Mouse (Mus musculus) midbrain, embryonic 11.5 days (tissue): ENCODE data around the gene Dach1. TPM values are rescaled to one million over a fixed set of nuclear protein-coding genes. Genes with fewer than 3 reads are reported as not detected.

ENCODE experiments used
- ATAC-seq: fragments of 200-750 bp; cut with Nextera tagmentation; 2 replicates; pipeline ENCODE4 v1.8.0; 2017; ENCODE audit warnings: moderate TSS enrichment, moderate library complexity; ENCODE audit not compliant: low FRiP score
- DNase-seq: peaks from one replicate; pipeline ENCODE4 v3.0.0; 2015; ENCODE audit warnings: low spot score; ENCODE audit errors: missing footprints
- H3K27ac ChIP-seq: fragments of 300-500 bp; sonication (generic); 2 replicates; pipeline ENCODE4 v1.5.1; 2014; ENCODE audit warnings: low read depth, low read length
- H3K27me3 ChIP-seq: fragments of 300-500 bp; sonication (generic); 2 replicates; pipeline ENCODE4 v1.6.1; 2014; ENCODE audit warnings: mild to moderate bottlenecking, low read length, moderate library complexity, mixed read lengths; ENCODE audit not compliant: control insufficient read depth, insufficient read depth
- H3K36me3 ChIP-seq: fragments of 300-500 bp; sonication (generic); 2 replicates; pipeline ENCODE4 v1.6.1; 2014; ENCODE audit warnings: mild to moderate bottlenecking, low read length, moderate library complexity, mixed read lengths; ENCODE audit not compliant: control insufficient read depth, insufficient read depth
- H3K4me1 ChIP-seq: fragments of 300-500 bp; sonication (generic); 2 replicates; pipeline ENCODE4 v1.6.1; 2014; ENCODE audit warnings: low read length; ENCODE audit not compliant: control insufficient read depth, insufficient read depth
- H3K4me2 ChIP-seq: fragments of 300-500 bp; sonication (generic); 2 replicates; pipeline ENCODE4 v1.6.1; 2014; ENCODE audit warnings: mild to moderate bottlenecking, moderate library complexity
- H3K4me3 ChIP-seq: fragments of 300-500 bp; sonication (generic); 2 replicates; pipeline ENCODE4 v1.5.1; 2014; ENCODE audit warnings: low read depth, low read length
- H3K9ac ChIP-seq: fragments of 300-500 bp; sonication (generic); 2 replicates; pipeline ENCODE4 v1.6.1; 2014; ENCODE audit warnings: low read length
- H3K9me3 ChIP-seq: fragments of 300-500 bp; sonication (generic); 2 replicates; pipeline ENCODE4 v1.6.1; 2016; ENCODE audit warnings: low read length; ENCODE audit not compliant: control insufficient read depth
- WGBS: fragments of 180-500 bp; shearing (Covaris S2); extraction: QIAGEN DNeasy Blood & Tissue Kit; methylation state at CpG from one replicate; pipeline ENCODE4 v1.1.7; 2014; 5-methylcytosine and 5-hydroxymethylcytosine counted together
- polyA plus RNA-seq: library from polyadenylated mRNA; unstranded; fragments of >200 nt; fragmentation: Nextera tagmentation; extraction: Ambion mirVana; gene quantifications from 2 replicates; pipeline ENCODE4 v1.2.1, GENCODE M21; 2014

Gene Dach1
- polyA plus RNA-seq, 1 experiment from 2014 or later, result 24.0 TPM

GRCm38 (mm10) chr14:98087355-98087754 is 82.2 kb downstream of the Dach1 start:
- H3K27me3 ChIP-seq, result no peaks in the 10 kb centered on the region
- no peak overlapping the region for H3K4me2 ChIP-seq
- no peak overlapping the region for H3K27ac ChIP-seq
- no peaks in the 10 kb centered on the region for H3K36me3 ChIP-seq
- H3K4me1 ChIP-seq, result 0 out of 2 replicates have a peak, but pooled peaks cover 2% of the 10 kb centered on the region
- H3K9me3 ChIP-seq, result no peaks in the 10 kb centered on the region
- WGBS, result 86% methylated on average over 2 of the region's 2 CpGs
- H3K4me3 ChIP-seq, result no peak overlapping the region
- no peak for ATAC-seq
- DNase-seq, result no peak
- H3K9ac ChIP-seq, result no peak overlapping the region

- no peak overlapping the region for H3K9ac ChIP-seq
- ATAC-seq (no peak), DNase-seq (no peak)
- H3K9me3 ChIP-seq, result no peaks in the 10 kb centered on the region
- no peaks in the 10 kb centered on the region for H3K36me3 ChIP-seq
- H3K4me1 ChIP-seq, result 0 out of 2 replicates have a peak, but pooled peaks cover 2% of the 10 kb centered on the region
- no peak overlapping the region for H3K4me3 ChIP-seq
- H3K4me2 ChIP-seq, result no peak overlapping the region
- WGBS, result 88% methylated on average over 4 of the region's 4 CpGs
- no peak overlapping the region for H3K27ac ChIP-seq
- no peaks in the 10 kb centered on the region for H3K27me3 ChIP-seq
Observed at GRCm38 (mm10) chr14:98086794-98087193, 82.8 kb downstream of the Dach1 start.

- DNase-seq, result no peak
- no peak for ATAC-seq
- no peak overlapping the region for H3K27ac ChIP-seq
- H3K36me3 ChIP-seq, result no peaks in the 10 kb centered on the region
- no peak overlapping the region for H3K4me3 ChIP-seq
- H3K9ac ChIP-seq, result no peak overlapping the region
- WGBS, result 87% methylated on average over 5 of the region's 5 CpGs
- H3K9me3 ChIP-seq, result no peaks in the 10 kb centered on the region
- H3K27me3 ChIP-seq, result no peaks in the 10 kb centered on the region
- H3K4me1 ChIP-seq, result 0 out of 2 replicates have a peak, but pooled peaks cover 2% of the 10 kb centered on the region
- H3K4me2 ChIP-seq, result no peak overlapping the region
Observed at GRCm38 (mm10) chr14:98085141-98085540, 84.4 kb downstream of the Dach1 start.

GRCm38 (mm10) chr14:98084720-98085119 is 84.8 kb downstream of the Dach1 start:
- Histone ChIP-seq H3K4me1 (0 out of 2 replicates have a peak, but pooled peaks cover 2% of the 10 kb centered on the region), H3K27ac (no peak overlapping the region), H3K4me2 (no peak overlapping the region), H3K4me3 (no peak overlapping the region), H3K9ac (no peak overlapping the region), H3K9me3 (no peaks in the 10 kb centered on the region), H3K27me3 (no peaks in the 10 kb centered on the region), H3K36me3 (no peaks in the 10 kb centered on the region)
- no peak for ATAC-seq
- 85% methylated on average over 1 of the region's 1 CpGs for WGBS
- DNase-seq, result no peak

- no peak for ATAC-seq
- H3K9me3 ChIP-seq, result no peaks in the 10 kb centered on the region
- WGBS, result 16% methylated on average over 1 of the region's 1 CpGs
- H3K4me1 ChIP-seq, result peaks cover 2% of the 10 kb centered on the region; the same call in 1 of the 2 replicates
- DNase-seq, result no peak
- H3K9ac ChIP-seq, result no peak overlapping the region
- no peak overlapping the region for H3K4me3 ChIP-seq
- no peaks in the 10 kb centered on the region for H3K27me3 ChIP-seq
- H3K27ac ChIP-seq, result no peak overlapping the region
- H3K4me2 ChIP-seq, result no peak overlapping the region
- H3K36me3 ChIP-seq, result no peaks in the 10 kb centered on the region
Observed at GRCm38 (mm10) chr14:98083419-98083818, 86.1 kb downstream of the Dach1 start.

- H3K27me3 ChIP-seq, result no peaks in the 10 kb centered on the region
- no peak overlapping the region for H3K27ac ChIP-seq
- H3K36me3 ChIP-seq, result no peaks in the 10 kb centered on the region
- no peaks in the 10 kb centered on the region for H3K9me3 ChIP-seq
- no peak for ATAC-seq
- DNase-seq, result no peak
- H3K4me3 ChIP-seq, result no peak overlapping the region
- no peak overlapping the region for H3K4me2 ChIP-seq
- peaks cover 2% of the 10 kb centered on the region; the same call in 1 of the 2 replicates for H3K4me1 ChIP-seq
- no peak overlapping the region for H3K9ac ChIP-seq
- 56% methylated on average over 6 of the region's 6 CpGs for WGBS
Observed at GRCm38 (mm10) chr14:98080014-98080413, 89.6 kb downstream of the Dach1 start.

GRCm38 (mm10) chr14:98077996-98078395 is 91.6 kb downstream of the Dach1 start:
- H3K9me3 ChIP-seq, result no peaks in the 10 kb centered on the region
- peaks cover 12% of the 10 kb centered on the region for H3K4me1 ChIP-seq
- H3K4me2 ChIP-seq, result no peak overlapping the region
- no peak for DNase-seq
- no peaks in the 10 kb centered on the region for H3K27me3 ChIP-seq
- H3K9ac ChIP-seq, result no peak overlapping the region
- no peak overlapping the region for H3K4me3 ChIP-seq
- no peak overlapping the region for H3K27ac ChIP-seq
- ATAC-seq, result no peak
- H3K36me3 ChIP-seq, result no peaks in the 10 kb centered on the region

GRCm38 (mm10) chr14:98073421-98074080 is 96.0 kb downstream of the Dach1 start:
- Histone ChIP-seq H3K4me1 (peaks cover 31% of the 10 kb centered on the region), H3K4me2 (peak overlapping the region; percentile 22), H3K4me3 (no peak overlapping the region), H3K27ac (peak overlapping the region; percentile 10), H3K27me3 (no peaks in the 10 kb centered on the region), H3K9me3 (no peaks in the 10 kb centered on the region), H3K36me3 (no peaks in the 10 kb centered on the region), H3K9ac (0 out of 2 replicates have a peak overlapping the region, but pooled peaks have one; percentile 18)
- DNase-seq (peak; percentile 90), ATAC-seq (peak; percentile 87)
- WGBS, result 38% methylated on average over 12 of the region's 12 CpGs

GRCm38 (mm10) chr14:98072647-98073420 is 96.7 kb downstream of the Dach1 start:
- Histone ChIP-seq H3K4me3 (no peak overlapping the region), H3K9me3 (no peaks in the 10 kb centered on the region), H3K27ac (peak overlapping the region; percentile 10), H3K4me1 (peaks cover 31% of the 10 kb centered on the region), H3K9ac (0 out of 2 replicates have a peak overlapping the region, but pooled peaks have one; percentile 0), H3K4me2 (peak overlapping the region; percentile 22), H3K36me3 (no peaks in the 10 kb centered on the region), H3K27me3 (no peaks in the 10 kb centered on the region)
- WGBS, result 16% methylated on average over 11 of the region's 11 CpGs
- peak; percentile 93 for DNase-seq
- peak; percentile 93 for ATAC-seq
